9 mouse cellular contexts compared by ENCODE assay signal in the genomic region with DNA sequence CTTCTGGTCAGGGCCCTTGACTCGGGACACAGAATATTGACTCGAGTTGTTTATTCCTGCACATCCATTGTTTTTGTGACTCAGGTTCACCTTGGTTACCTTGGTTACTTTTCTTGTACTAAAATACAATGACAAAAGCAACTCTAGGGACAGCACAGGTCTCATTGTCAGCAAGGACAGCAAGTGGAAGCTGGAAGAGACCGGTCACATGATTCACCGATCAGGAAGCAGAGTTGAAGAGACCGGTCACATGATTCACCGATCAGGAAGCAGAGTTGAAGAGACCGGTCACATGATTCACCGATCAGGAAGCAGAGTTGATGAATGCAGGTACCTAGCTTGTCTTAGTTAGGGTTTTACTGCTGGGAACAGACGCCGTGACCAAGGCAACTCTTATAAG. TPM values are rescaled to one million over a fixed set of nuclear protein-coding genes. Genes with fewer than 3 reads are reported as not detected.
DNase-seq lines count a peak whose midpoint lies in the region; ATAC-seq and TF ChIP-seq lines count a peak whose summit lies in the region.
"Not testable (repeated sequence)": the region's sequence is repeated elsewhere in the genome, so short reads cannot be mapped to it uniquely, and the experiment has no call there.
"Had no signal": no experiment of that assay in that cellular context is flagged by ENCODE, and none has a peak within 500 bp of the region (broad histone marks: within the 10 kb centered on the region; RNA-seq: fewer than 3 reads in every experiment).

No protein-coding gene starts in this region.

- H3K9me3 ChIP-seq in ES-Bruce4 (replicated peaks; ENCODE audit: control insufficient read depth, insufficient read depth, low read length, poor library complexity, severe bottlenecking); forebrain, postnatal 0 days (ENCODE audit: low read length): not testable (repeated sequence)

- WGBS in forebrain, postnatal 0 days: 94% methylated on average over 10 of the region's 10 CpGs
- WGBS in small intestine, adult 2 months: 95% methylated on average over 10 of the region's 10 CpGs

- H3ac ChIP-seq in C2C12 (ENCODE audit: control insufficient read depth, insufficient read length, low read depth): not testable (repeated sequence)

- not testable (repeated sequence) for H3K79me2 ChIP-seq in C2C12 (ENCODE audit: control insufficient read depth, insufficient read depth)

- DNase-seq in R1 (ENCODE audit: low read depth, low spot score): peak; percentile 69
- not testable (repeated sequence) for DNase-seq in forebrain, postnatal 0 days

- not testable (repeated sequence) for H3K4me3 ChIP-seq in C2C12 (ENCODE audit: insufficient read depth, poor library complexity, severe bottlenecking); forebrain, postnatal 0 days (ENCODE audit: low read depth, low read length); small intestine, adult 2 months (ENCODE audit: low read depth, low read length)
- H3K4me3 ChIP-seq in ES-Bruce4 (ENCODE audit: low read depth, low read length): peak overlapping the region; percentile 60

- ATAC-seq in forebrain, postnatal 0 days: 0 out of 2 replicates have a peak, but pooled peaks have one; percentile 16

- not testable (repeated sequence) for H3K4me1 ChIP-seq in ES-Bruce4 (ENCODE audit: control insufficient read depth, insufficient read depth, low read length); forebrain, postnatal 0 days (ENCODE audit: insufficient read depth)
- peaks cover 14% of the 10 kb centered on the region; the same call in 1 of the 2 replicates for H3K4me1 ChIP-seq in small intestine, adult 2 months (ENCODE audit: control insufficient read depth, insufficient read depth, insufficient read length, low read length)

- not testable (repeated sequence) for TF ChIP-seq CTCF in C2C12 (IDR thresholded peaks at IDR 0.05; ENCODE audit: control insufficient read depth, insufficient read depth, insufficient read length); ES-Bruce4 (IDR thresholded peaks at IDR 0.05; ENCODE audit: low read depth, low read length); forebrain, postnatal 0 days (IDR thresholded peaks at IDR 0.05; ENCODE audit: low read depth); small intestine, adult 2 months (IDR thresholded peaks at IDR 0.05; ENCODE audit: extremely low read depth, insufficient read length, insufficient replicate concordance, low read depth, low read length)

- H3K27ac ChIP-seq in ES-Bruce4 (ENCODE audit: insufficient read depth, low read length): peak overlapping the region; percentile 67
- not testable (repeated sequence) for H3K27ac ChIP-seq in forebrain, postnatal 0 days (ENCODE audit: low read depth, low read length)
- H3K27ac ChIP-seq in small intestine, adult 2 months (ENCODE audit: insufficient read depth, low read depth, low read length): 0 out of 2 replicates have a peak overlapping the region, but pooled peaks have one; percentile 32

- H3K36me3 ChIP-seq in C2C12 (ENCODE audit: control insufficient read depth, insufficient read depth); ES-Bruce4 (ENCODE audit: control insufficient read depth, insufficient read depth, low read length, poor library complexity, severe bottlenecking); forebrain, postnatal 0 days (ENCODE audit: insufficient read depth); small intestine, adult 2 months (ENCODE audit: control insufficient read depth, insufficient read depth, low read length): not testable (repeated sequence)

- H3K9ac ChIP-seq in ES-Bruce4 (ENCODE audit: low read depth, poor library complexity, severe bottlenecking); forebrain, postnatal 0 days: not testable (repeated sequence)

- not testable (repeated sequence) for H3K4me2 ChIP-seq in forebrain, postnatal 0 days (ENCODE audit: low read depth)

- not testable (repeated sequence) for H3K79me3 ChIP-seq in C2C12 (ENCODE audit: low read depth)

- not testable (repeated sequence) for H3K27me3 ChIP-seq in C2C12 (ENCODE audit: control insufficient read depth, insufficient read depth, insufficient read length); ES-Bruce4 (ENCODE audit: control insufficient read depth, insufficient read depth, low read length, poor library complexity, severe bottlenecking); forebrain, postnatal 0 days (ENCODE audit: insufficient read depth, low read length); small intestine, adult 2 months (ENCODE audit: control insufficient read depth, insufficient read depth, low read length)

- TF ChIP-seq POLR2A in ES-Bruce4 (IDR thresholded peaks at IDR 0.05; ENCODE audit: insufficient read depth, low read length); small intestine, adult 2 months (IDR thresholded peaks at IDR 0.05; ENCODE audit: low read depth, low read length): not testable (repeated sequence)

- not testable (repeated sequence) for TF ChIP-seq EP300 in ES-Bruce4 (IDR thresholded peaks at IDR 0.05; ENCODE audit: insufficient read depth, low read depth, low read length)

TF ChIP-seq in C2C12, 6 proteins besides CTCF, POLR2A, EP300 and RAD21:
- TF ChIP-seq USF1 (IDR thresholded peaks at IDR 0.05; ENCODE audit: low read depth): peak; percentile 54

RNA-seq across cellular contexts. Expression of gene Sowahb, which starts 25.6 kb away (rescaled TPM):
- 0.01 TPM for polyA plus RNA-seq in C2C12 (2012; fragmentation: generic; extraction: Trizol)
- 5.3 and 6.5 TPM in 2 replicates for polyA plus RNA-seq in ES-Bruce4 (2011; ENCODE audit: insufficient read depth, insufficient read length, low read depth, missing spikeins)
- 0.10 and 0.46 TPM in 2 replicates for total RNA-seq in forebrain, postnatal 0 days (2014; rRNA removed)
- polyA plus RNA-seq in forebrain, postnatal 0 days (2015; fragmentation: Nextera tagmentation; extraction: Ambion mirVana): 0.10 and 0.12 TPM in 2 replicates
- 15.4 and 33.6 TPM in 2 replicates for polyA plus RNA-seq in small intestine, adult 2 months (2012; rRNA removed)
- total RNA-seq: adrenal gland, postnatal 36 days had no signal
- polyA plus RNA-seq: activated CD4-positive, CD25-positive, alpha-beta regulatory T cell, adult 4 months; forebrain, embryonic 13.5 days; G1E had no signal
